Mouse (Mus musculus) C2C12 (cell line): ENCODE measurements around the gene Hint3.

ENCODE experiments used
- CEBPB ChIP-seq: IDR thresholded peaks from one replicate; pipeline ENCODE4 v1.6.1; 2011; ENCODE audit warnings: low read depth, mild to moderate bottlenecking, control low read depth, moderate library complexity
- CTCF ChIP-seq: IDR thresholded peaks from one replicate; pipeline ENCODE4 v1.5.1; 2011; ENCODE audit not compliant: control insufficient read depth, insufficient read depth, insufficient read length
- MAX ChIP-seq: IDR thresholded peaks from one replicate; pipeline ENCODE4 v1.6.1; 2011; ENCODE audit warnings: mild to moderate bottlenecking, control low read depth
- MYOD1 ChIP-seq: IDR thresholded peaks from one replicate; pipeline ENCODE4 v1.6.1; 2011; ENCODE audit warnings: low read depth; ENCODE audit not compliant: control insufficient read depth, insufficient read length
- USF1 ChIP-seq: IDR thresholded peaks from one replicate; pipeline ENCODE4 v1.6.1; 2011; ENCODE audit warnings: low read depth, mild to moderate bottlenecking, control low read depth, moderate library complexity

- TF ChIP-seq MYOD1 (no peak), CTCF (no peak), USF1 (no peak), CEBPB (no peak), MAX (no peak)
Measured at GRCm38 (mm10) chr10:30660564-30661328, 31.3 kb upstream of the Hint3 start.
